Mouse (Mus musculus) small intestine, adult 2 months (tissue): ENCODE data around the gene Trem1.

ENCODE experiments used
- CTCF ChIP-seq: fragments of 200-500 bp; IDR thresholded peaks from 2 replicates; pipeline ENCODE4 v1.5.1; 2012; ENCODE audit warnings: low read depth, mild to moderate bottlenecking, control low read depth, inconsistent platforms, low read length, moderate library complexity, mixed read lengths; ENCODE audit not compliant: insufficient replicate concordance, insufficient read length; ENCODE audit errors: extremely low read depth
- POLR2A ChIP-seq: fragments of 200-500 bp; IDR thresholded peaks from 2 replicates; pipeline ENCODE4 v1.6.1; 2012; ENCODE audit warnings: low read depth, mild to moderate bottlenecking, control low read depth, inconsistent platforms, low read length, moderate library complexity

DNA sequence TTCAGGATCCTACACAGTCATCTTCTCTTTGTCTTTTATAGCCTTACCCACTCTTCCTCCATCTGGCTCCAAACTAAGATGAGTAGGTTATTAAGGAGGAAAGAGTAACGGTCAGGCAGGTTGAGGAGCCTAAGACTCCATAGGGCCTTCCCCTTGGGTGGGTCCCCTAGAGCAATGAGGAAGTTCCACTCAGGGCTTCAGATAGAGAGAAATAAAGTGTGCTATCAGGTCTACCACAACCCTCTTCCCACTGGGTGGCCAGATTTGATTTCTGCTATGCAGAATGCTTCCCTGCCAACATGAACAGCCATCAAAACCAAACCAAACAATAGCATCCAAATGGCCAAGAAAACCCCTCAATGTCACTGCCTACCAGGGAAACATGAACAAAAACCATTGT, 35.0 kb downstream of the Trem1 start:
- TF ChIP-seq POLR2A, result no peak
- TF ChIP-seq CTCF, result no peak
